8 mouse cellular contexts compared by ENCODE assay signal in genomic region chrX:133734984-133735383, GRCm38 (mm10). TPM values are rescaled to one million over a fixed set of nuclear protein-coding genes. Genes with fewer than 3 reads are reported as not detected.
DNase-seq lines count a peak whose midpoint lies in the region; TF ChIP-seq lines count a peak whose summit lies in the region.
"Had no signal": no experiment of that assay in that cellular context is flagged by ENCODE, and none has a peak within 500 bp of the region (broad histone marks: within the 10 kb centered on the region; RNA-seq: fewer than 3 reads in every experiment).

No protein-coding gene starts in this region.

- H3K36me3 ChIP-seq in MEL (ENCODE audit: control insufficient read depth in 1 of 2, insufficient read depth in 2 of 2, low read length in 2 of 2): peaks cover 0 to 5% of the 10 kb centered on the region in 2 experiments; a peak in 1 of 4 replicates

- peak; percentile 23 for TF ChIP-seq RAD21 in MEL (IDR thresholded peaks at IDR 0.05; ENCODE audit: low read depth, low read length)

- no peak overlapping the region for H3K9ac ChIP-seq in MEL (ENCODE audit: control insufficient read depth, low read depth, low read length, poor library complexity, severe bottlenecking)

- no peak for TF ChIP-seq EP300 in MEL (IDR thresholded peaks at IDR 0.05; ENCODE audit: low read depth in 1 of 2, low read length in 2 of 2)

- TF ChIP-seq CTCF in MEL (IDR thresholded peaks at IDR 0.05 in 2 of 3, conservative IDR thresholded peaks at IDR 0.05 in 1 of 3; ENCODE audit: control insufficient read depth in 1 of 3, insufficient read depth in 1 of 3, low read depth in 2 of 3, low read length in 3 of 3, poor library complexity in 1 of 3, severe bottlenecking in 1 of 3): peak; percentile 75 to 90 (median 83)

- H3K27ac ChIP-seq in MEL (ENCODE audit: control insufficient read depth, low read depth, low read length): no peak overlapping the region

- no peaks in the 10 kb centered on the region for H3K27me3 ChIP-seq in MEL (ENCODE audit: control insufficient read depth in 1 of 2, insufficient read depth in 2 of 2, low read length in 2 of 2)

- H3K79me2 ChIP-seq in MEL (ENCODE audit: control insufficient read depth, insufficient read depth, low read length, poor library complexity): no peaks in the 10 kb centered on the region

- DNase-seq in layer of hippocampus, postnatal 10 days (ENCODE audit: low spot score in 2 of 2): peak; percentile 16 to 34
- DNase-seq in layer of hippocampus, adult 9-10 months (ENCODE audit: low spot score): no peak
- DNase-seq in MEL (ENCODE audit: low read depth, low spot score): peak; percentile 68
- peak; percentile 33 to 50 for DNase-seq in adrenal gland, postnatal 36 days
- DNase-seq in induced T-regulatory cell, adult 2 months (ENCODE audit: low read depth): peak; percentile 10
- DNase-seq in lung, postnatal 36 days: peak; percentile 53
- DNase-seq in yolk sac, embryonic 10.5 days (ENCODE audit: low spot score): peak; percentile 2

- H3K4me3 ChIP-seq in MEL (ENCODE audit: control insufficient read depth in 1 of 2, insufficient read depth in 1 of 2, low read depth in 2 of 2, low read length in 2 of 2): peak overlapping the region in 1 of 2 experiments; percentile 14; a peak in 1 of 4 replicates
- H3K4me3 ChIP-seq: megakaryocyte, embryonic 14.5 days had no signal

- TF ChIP-seq POLR2A in MEL (IDR thresholded peaks at IDR 0.05; ENCODE audit: control insufficient read depth in 1 of 2, insufficient read depth in 1 of 2, low read depth in 1 of 2, low read length in 2 of 2, poor library complexity in 1 of 2): no peak

- H3K9me3 ChIP-seq in MEL (replicated peaks; ENCODE audit: insufficient read depth, low read length): no peaks in the 10 kb centered on the region
- H3K9me3 ChIP-seq: megakaryocyte, embryonic 14.5 days had no signal

- H3K4me1 ChIP-seq in MEL (ENCODE audit: control insufficient read depth in 1 of 2, insufficient read depth in 2 of 2, low read length in 2 of 2): peaks cover 3 to 6% of the 10 kb centered on the region in 2 experiments; a peak in 3 of 4 replicates
- H3K4me1 ChIP-seq: megakaryocyte, embryonic 14.5 days had no signal

TF ChIP-seq in MEL, 35 proteins besides CTCF, POLR2A, EP300 and RAD21:
- TF ChIP-seq RCOR1 (IDR thresholded peaks at IDR 0.05; ENCODE audit: low read depth, low read length): no peak
- no peak for TF ChIP-seq MAZ (IDR thresholded peaks at IDR 0.05; ENCODE audit: low read depth, low read length)
- TF ChIP-seq SMC3 (IDR thresholded peaks at IDR 0.05; ENCODE audit: low read depth, low read length): peak; percentile 60
- peak; percentile 32; the same call in 1 of the 2 replicates for TF ChIP-seq ZC3H11A (IDR thresholded peaks at IDR 0.05; ENCODE audit: low read depth, low read length)
TF ChIP-seq in MEL: peak in this region for 2.

RNA-seq across cellular contexts. Expression of gene Pcdh19, which starts 46.2 kb away (rescaled TPM):
- total RNA-seq in layer of hippocampus, postnatal 10 days (2021): 10 to 100 TPM; 71.3 to 87.9 TPM
- total RNA-seq in MEL (2012; rRNA removed): 0.04 TPM in 1 of 2 replicates, not detected in the other
- not detected for polyA plus RNA-seq in MEL (2012; ENCODE audit: insufficient read depth in 1 of 2, insufficient read length in 2 of 2, low read depth in 1 of 2, low replicate concordance in 2 of 2, missing spikeins in 1 of 2)
- total RNA-seq in adrenal gland, postnatal 36 days (2021): 1 to 10 TPM; 7.2 to 8.5 TPM

Comparison
In these comparisons a context has a peak if more than half of its experiments do, and no peak if none do; other contexts are left out.
1. RNA of gene Pcdh19, which starts 46.2 kb away (total RNA-seq): 71.3 to 87.9 TPM in layer of hippocampus, postnatal 10 days; 7.2 to 8.5 TPM in adrenal gland, postnatal 36 days and 0.04 TPM in MEL; every median in the first group is over 4 times any median in the second.